Mouse (Mus musculus): ENCODE data around the gene Rlf.
"Not testable (repeated sequence)": the region's sequence is repeated elsewhere in the genome, so short reads cannot be mapped to it uniquely, and the experiment has no call there.

Gene Rlf

GRCm38 (mm10) chr4:121166697-121167096 is 48.2 kb downstream of the Rlf start:
- DNase-seq (ENCODE audit: low read depth, low spot score): not testable (repeated sequence)

DNA sequence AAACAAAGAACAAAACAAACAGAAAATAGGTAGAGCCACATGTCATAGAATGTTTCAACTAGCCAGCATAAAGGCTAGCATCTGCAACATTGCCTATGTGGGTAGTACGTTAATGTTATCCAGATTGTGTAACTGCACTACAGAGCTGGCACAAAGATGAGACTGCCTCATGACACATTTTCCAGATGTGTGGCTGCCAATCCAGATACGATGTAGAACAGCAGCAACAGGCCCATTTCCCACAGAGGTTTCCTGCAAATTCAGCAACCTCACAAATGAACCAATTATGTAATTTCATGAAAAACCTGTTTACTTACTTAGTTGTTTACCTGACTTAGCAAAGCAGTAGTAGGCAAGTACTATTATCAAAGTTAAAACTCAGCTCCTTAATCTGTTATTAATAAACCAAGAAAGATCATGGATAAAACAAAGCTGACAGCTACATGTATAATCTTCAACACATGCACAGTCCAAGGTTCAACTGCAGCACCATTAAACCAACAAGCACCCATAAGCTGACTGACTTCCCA is 51.3 kb downstream of the Rlf start:
- no peak for DNase-seq (ENCODE audit: low read depth, low spot score)

DNA sequence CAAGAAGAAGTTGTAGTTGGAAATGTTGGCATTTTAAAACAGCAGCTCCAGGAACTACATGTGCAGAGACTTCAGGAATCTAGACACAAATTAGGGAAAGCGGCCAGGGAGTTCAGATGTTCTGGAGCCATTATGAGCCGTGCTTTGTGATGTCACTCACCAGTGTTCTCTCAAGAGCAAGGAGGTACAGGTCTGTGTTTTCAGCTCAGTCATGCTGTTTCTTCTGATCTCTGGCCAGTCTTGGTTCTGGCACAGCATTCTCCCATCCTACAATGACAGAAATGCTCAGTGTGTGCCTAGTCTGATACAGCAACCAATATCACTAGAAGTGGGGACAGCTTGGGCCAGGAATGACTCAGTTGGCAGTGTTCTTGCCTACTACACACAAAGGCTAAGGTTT is 105.8 kb downstream of the Rlf start, which contains the start of gene Tmco2:
TSS of gene Tmco2 (minus strand) at position 101 of the 400 bp plus-strand sequence.
- DNase-seq (ENCODE audit: low read depth, low spot score): no peak

- no peak for DNase-seq (ENCODE audit: low read depth, low spot score)
Measured at GRCm38 (mm10) chr4:121103304-121103703, 111.6 kb downstream of the Rlf start.

GRCm38 (mm10) chr4:121097650-121098378 is 117.1 kb downstream of the Rlf start, which contains the start of gene Zmpste24:
Gene Zmpste24, minus strand, starts transcription at chr4:121098241.
- DNase-seq (ENCODE audit: low read depth, low spot score): peak; percentile 98
